Mouse (Mus musculus): ENCODE results near the gene Zc3h15. TPM values are rescaled to one million over a fixed set of nuclear protein-coding genes. Genes with fewer than 3 reads are reported as not detected.

Zc3h15 gene
- polyA plus RNA-seq, 1 experiment = 15.5 TPM

GRCm38 (mm10) chr2:83671843-83672242, 27.6 kb downstream of the Zc3h15 start:
- DNase-seq (ENCODE audit: low read depth, low spot score) = no peak
- WGBS = 88% methylated on average over 2 of the region's 2 CpGs

GRCm38 (mm10) chr2:83673067-83673466, 28.8 kb downstream of the Zc3h15 start:
- 58% methylated on average over 7 of the region's 7 CpGs for WGBS

GRCm38 (mm10) chr2:83673843-83674242, 29.6 kb downstream of the Zc3h15 start:
- no peak for DNase-seq (ENCODE audit: low read depth, low spot score)
- WGBS = 72% methylated on average over 2 of the region's 2 CpGs

More at GRCm38 (mm10) chr2:83673067-83673466, 28.8 kb downstream of the Zc3h15 start:
- no peak for DNase-seq (ENCODE audit: low read depth, low spot score)

- 85% methylated on average over 7 of the region's 7 CpGs for WGBS
- DNase-seq (ENCODE audit: low read depth, low spot score) = no peak
Observed at GRCm38 (mm10) chr2:83674421-83674820, 30.2 kb downstream of the Zc3h15 start.

- 92% methylated on average over 9 of the region's 9 CpGs for WGBS
- DNase-seq (ENCODE audit: low read depth, low spot score) = no peak
Observed at GRCm38 (mm10) chr2:83674896-83675295, 30.7 kb downstream of the Zc3h15 start.

- no peak for DNase-seq (ENCODE audit: low read depth, low spot score)
Observed at GRCm38 (mm10) chr2:83675681-83676080, 31.4 kb downstream of the Zc3h15 start.

GRCm38 (mm10) chr2:83676226-83676870, 32.1 kb downstream of the Zc3h15 start:
- 74% methylated on average over 4 of the region's 4 CpGs for WGBS
- no peak for DNase-seq (ENCODE audit: low read depth, low spot score)

More at GRCm38 (mm10) chr2:83675681-83676080, 31.4 kb downstream of the Zc3h15 start:
- 62% methylated on average over 5 of the region's 5 CpGs for WGBS

- 67% methylated on average over 8 of the region's 8 CpGs for WGBS
- DNase-seq (ENCODE audit: low read depth, low spot score) = no peak
Observed at GRCm38 (mm10) chr2:83681332-83681731, 37.1 kb downstream of the Zc3h15 start.

GRCm38 (mm10) chr2:83681785-83682184, 37.5 kb downstream of the Zc3h15 start:
- 39% methylated on average over 6 of the region's 6 CpGs for WGBS
- DNase-seq (ENCODE audit: low read depth, low spot score) = no peak

- 53% methylated on average over 8 of the region's 8 CpGs for WGBS
- DNase-seq (ENCODE audit: low read depth, low spot score) = no peak
Observed at GRCm38 (mm10) chr2:83682282-83682681, 38.0 kb downstream of the Zc3h15 start.

- DNase-seq (ENCODE audit: low read depth, low spot score) = no peak
- WGBS = 57% methylated on average over 9 of the region's 9 CpGs
Observed at GRCm38 (mm10) chr2:83683731-83684519, 39.7 kb downstream of the Zc3h15 start.

GRCm38 (mm10) chr2:83684691-83685090, 40.5 kb downstream of the Zc3h15 start:
- DNase-seq (ENCODE audit: low read depth, low spot score) = no peak
- 81% methylated on average over 8 of the region's 8 CpGs for WGBS

GRCm38 (mm10) chr2:83690372-83690771, 46.1 kb downstream of the Zc3h15 start:
- DNase-seq (ENCODE audit: low read depth, low spot score) = no peak
- 73% methylated on average over 2 of the region's 2 CpGs for WGBS

- DNase-seq (ENCODE audit: low read depth, low spot score) = no peak
- WGBS = 48% methylated on average over 10 of the region's 10 CpGs
Observed at GRCm38 (mm10) chr2:83692651-83693545, 48.7 kb downstream of the Zc3h15 start.

- no peak for DNase-seq (ENCODE audit: low read depth, low spot score)
- 54% methylated on average over 7 of the region's 7 CpGs for WGBS
Observed at GRCm38 (mm10) chr2:83694061-83694460, 49.8 kb downstream of the Zc3h15 start.

- 74% methylated on average over 11 of the region's 11 CpGs for WGBS
- DNase-seq (ENCODE audit: low read depth, low spot score) = no peak
Observed at GRCm38 (mm10) chr2:83695345-83696247, 51.4 kb downstream of the Zc3h15 start.

GRCm38 (mm10) chr2:83698484-83698883, 54.2 kb downstream of the Zc3h15 start:
- DNase-seq (ENCODE audit: low read depth, low spot score) = no peak
- WGBS = 71% methylated on average over 1 of the region's 1 CpGs

- WGBS = 37% methylated on average over 1 of the region's 1 CpGs
Observed at GRCm38 (mm10) chr2:83699324-83699723, 55.1 kb downstream of the Zc3h15 start.

GRCm38 (mm10) chr2:83700667-83701066, 56.4 kb downstream of the Zc3h15 start:
- no peak for DNase-seq (ENCODE audit: low read depth, low spot score)
- 38% methylated on average over 4 of the region's 4 CpGs for whole genome bisulfite sequencing

More at GRCm38 (mm10) chr2:83699324-83699723, 55.1 kb downstream of the Zc3h15 start:
- DNase-seq (ENCODE audit: low read depth, low spot score) = no peak

Measured in large intestine, adult 2 months (tissue).